Mouse (Mus musculus): ENCODE data around the gene Sash3.

The Sash3 gene

GRCm38 (mm10) chrX:48181844-48182243, 35.6 kb downstream of the Sash3 start:
- POLR2A ChIA-PET, result no interaction called here
- CTCF ChIA-PET, result interaction anchor here in 1 of 4 experiments (0.6 kb wide), 1 partner anchor 18 kb away, joined by 3 read pairs; no protein-coding TSS in a partner anchor

GRCm38 (mm10) chrX:48184703-48185102, 38.5 kb downstream of the Sash3 start:
- ChIA-PET CTCF (no interaction called here), POLR2A (interaction anchor here in 1 of 4 experiments (2.0 kb wide), 1 partner anchor 72 kb away, joined by 5 read pairs; the partner anchor contains the start of gene Utp14a)

- POLR2A ChIA-PET, result no interaction called here
These were observed 45.0 kb downstream of the Sash3 start for GRCm38 (mm10) chrX:48191261-48191660.

GRCm38 (mm10) chrX:48193235-48194152, 47.3 kb downstream of the Sash3 start:
- ChIA-PET CTCF (interaction anchor here in 2 of 4 experiments (0.6 kb wide), 2 partner anchors 26 to 76 kb away, joined by 4 to 13 read pairs; no protein-coding TSS in a partner anchor), POLR2A (interaction anchor here in 2 of 4 experiments (0.6 to 1.2 kb wide), 4 partner anchors 9 to 258 kb away, joined by 3 to 6 read pairs (median 4); partner anchors contain the start of gene Utp14a (in 1 of the 2))

More at GRCm38 (mm10) chrX:48191261-48191660, 45.0 kb downstream of the Sash3 start:
- CTCF ChIA-PET, result no interaction called here

- ChIA-PET POLR2A (interaction anchor here in 3 of 4 experiments (0.6 to 2.6 kb wide), 13 partner anchors 10 to 347 kb away, joined by 3 to 11 read pairs (median 4); partner anchors contain the start of genes Utp14a (in 3 of the 3) and Zdhhc9 (in 3 of the 3)), CTCF (interaction anchor here in 1 of 4 experiments (0.6 kb wide), 2 partner anchors 58 to 218 kb away, joined by 3 to 7 read pairs; no protein-coding TSS in a partner anchor)
These were observed 51.6 kb downstream of the Sash3 start for GRCm38 (mm10) chrX:48197856-48198255.

GRCm38 (mm10) chrX:48199026-48199425, 52.8 kb downstream of the Sash3 start:
- CTCF ChIA-PET, result interaction anchor here in 1 of 4 experiments (0.6 kb wide), 1 partner anchor 10 kb away, joined by 5 read pairs; the partner anchor contains the start of gene Zdhhc9
- POLR2A ChIA-PET, result interaction anchor here in 3 of 4 experiments (0.8 to 2.6 kb wide), 7 partner anchors 9 to 346 kb away, joined by 3 to 9 read pairs (median 4); partner anchors contain the start of genes Zdhhc9 (in 3 of the 3), Utp14a (in 1 of the 3) and Xpnpep2 (in 1 of the 3)

- POLR2A ChIA-PET, result interaction anchor here in 2 of 4 experiments (0.7 to 1.4 kb wide), 3 partner anchors 56 to 631 kb away, joined by 3 read pairs; partner anchors contain the start of gene Utp14a (in 1 of the 2)
- CTCF ChIA-PET, result interaction anchor here in 1 of 4 experiments (0.6 kb wide), 1 partner anchor 18 kb away, joined by 3 read pairs; no protein-coding TSS in a partner anchor
These were observed 54.5 kb downstream of the Sash3 start for GRCm38 (mm10) chrX:48200699-48201098.

GRCm38 (mm10) chrX:48201973-48202372, 55.7 kb downstream of the Sash3 start:
- CTCF ChIA-PET, result no interaction called here
- POLR2A ChIA-PET, result interaction anchor here in 2 of 4 experiments (0.8 to 1.7 kb wide), 4 partner anchors 8 to 66 kb away, joined by 3 to 4 read pairs (median 4); no protein-coding TSS in a partner anchor

GRCm38 (mm10) chrX:48202436-48202835, 56.2 kb downstream of the Sash3 start:
- ChIA-PET CTCF (interaction anchor here in 1 of 4 experiments (0.5 kb wide), 1 partner anchor 65 kb away, joined by 5 read pairs; no protein-coding TSS in a partner anchor), POLR2A (interaction anchor here in 3 of 4 experiments (0.7 to 1.7 kb wide), 6 partner anchors 9 to 67 kb away, joined by 3 to 4 read pairs (median 4); partner anchors contain the start of gene Utp14a (in 2 of the 3))

- ChIA-PET POLR2A (interaction anchor here in 2 of 4 experiments (0.7 to 1.7 kb wide), 3 partner anchors 51 to 54 kb away, joined by 3 read pairs; partner anchors contain the start of gene Utp14a (in 2 of the 2)), CTCF (interaction anchor here in 1 of 4 experiments (0.5 kb wide), 1 partner anchor 65 kb away, joined by 5 read pairs; no protein-coding TSS in a partner anchor)
These were observed 56.8 kb downstream of the Sash3 start for GRCm38 (mm10) chrX:48202995-48203394.

- ChIA-PET CTCF (no interaction called here), POLR2A (interaction anchor here in 1 of 4 experiments (1.7 kb wide), 1 partner anchor 52 kb away, joined by 3 read pairs; no protein-coding TSS in a partner anchor)
These were observed 57.5 kb downstream of the Sash3 start for GRCm38 (mm10) chrX:48203763-48204162.

- ChIA-PET CTCF (no interaction called here), POLR2A (no interaction called here)
These were observed 58.2 kb downstream of the Sash3 start for GRCm38 (mm10) chrX:48204469-48204868.

GRCm38 (mm10) chrX:48207761-48208487, 61.7 kb downstream of the Sash3 start:
- ChIA-PET CTCF (interaction anchor here in 1 of 4 experiments (0.8 to 1.4 kb wide), 3 partner anchors 9 to 202 kb away, joined by 3 to 7 read pairs (median 3); no protein-coding TSS in a partner anchor), POLR2A (interaction anchor here in 3 of 4 experiments (0.6 to 3.0 kb wide), 25 partner anchors 8 to 204 kb away, joined by 3 to 21 read pairs (median 4); partner anchors contain the start of gene Utp14a (in 3 of the 3))

- CTCF ChIA-PET, result interaction anchor here (0.6 to 1.7 kb wide), 10 partner anchors 9 to 224 kb away, joined by 3 to 7 read pairs (median 4); no protein-coding TSS in a partner anchor
- POLR2A ChIA-PET, result interaction anchor here in 3 of 4 experiments (0.5 to 3.0 kb wide), 30 partner anchors 9 to 203 kb away, joined by 3 to 21 read pairs (median 4); partner anchors contain the start of gene Utp14a (in 3 of the 3)
These were observed 62.4 kb downstream of the Sash3 start, which contains the start of gene Zdhhc9 for GRCm38 (mm10) chrX:48208519-48209185. Zdhhc9 (minus strand) TSS chrX:48208878.

GRCm38 (mm10) chrX:48209746-48210145, 63.5 kb downstream of the Sash3 start:
- CTCF ChIA-PET, result interaction anchor here in 2 of 4 experiments (1.3 to 1.7 kb wide), 3 partner anchors 85 to 190 kb away, joined by 3 to 5 read pairs (median 4); no protein-coding TSS in a partner anchor
- POLR2A ChIA-PET, result interaction anchor here in 3 of 4 experiments (0.6 to 3.0 kb wide), 3 partner anchors 12 to 95 kb away, joined by 4 to 21 read pairs (median 7); partner anchors contain the start of gene Utp14a (in 1 of the 3)
